Mouse (Mus musculus) intestine, embryonic 14.5 days (tissue): Measurements from ENCODE around the gene Xpo4. TPM values are rescaled to one million over a fixed set of nuclear protein-coding genes. Genes with fewer than 3 reads are reported as not detected.
"Not testable (repeated sequence)": the region's sequence is repeated elsewhere in the genome, so short reads cannot be mapped to it uniquely, and the experiment has no call there.

Experiments
- ATAC-seq: fragments of 200-750 bp; cut with Nextera tagmentation; replicated peaks from 2 replicates; pipeline ENCODE4 v1.8.0; 2017; ENCODE audit warnings: low read depth, moderate number of reproducible peaks, moderate TSS enrichment, moderate library complexity; ENCODE audit not compliant: low FRiP score, low TSS enrichment
- DNase-seq: peaks from one replicate; pipeline ENCODE4 v3.0.0-alpha.2; 2018; ENCODE audit warnings: low spot score
- H3K27ac ChIP-seq: fragments of 300-500 bp; sonication (generic); 2 replicates; pipeline ENCODE4 v1.5.1; 2014; ENCODE audit warnings: low read depth, mild to moderate bottlenecking, control low read depth
- H3K27me3 ChIP-seq: fragments of 300-500 bp; sonication (generic); replicated peaks from 2 replicates; pipeline ENCODE4 v1.6.1; 2014; ENCODE audit warnings: low read length, control low read depth; ENCODE audit not compliant: control insufficient read depth, insufficient read depth
- H3K36me3 ChIP-seq: fragments of 300-500 bp; sonication (generic); 2 replicates; pipeline ENCODE4 v1.6.1; 2014; ENCODE audit warnings: low read length, control low read depth; ENCODE audit not compliant: control insufficient read depth, insufficient read depth
- H3K4me1 ChIP-seq: fragments of 300-500 bp; sonication (generic); replicated peaks from 2 replicates; pipeline ENCODE4 v1.6.1; 2014; ENCODE audit warnings: low read length, control low read depth, mixed read lengths; ENCODE audit not compliant: control insufficient read depth, insufficient read depth
- H3K4me2 ChIP-seq: fragments of 300-500 bp; sonication (generic); 2 replicates; pipeline ENCODE4 v1.6.1; 2014; ENCODE audit warnings: low read length
- H3K4me3 ChIP-seq: fragments of 300-500 bp; sonication (generic); 2 replicates; pipeline ENCODE4 v1.5.1; 2014; ENCODE audit warnings: low read depth, low read length, control low read depth, mixed read lengths
- H3K9ac ChIP-seq: fragments of 300-500 bp; sonication (generic); 2 replicates; pipeline ENCODE4 v1.6.1; 2014; ENCODE audit warnings: mild to moderate bottlenecking, low read length
- H3K9me3 ChIP-seq: fragments of 300-500 bp; sonication (generic); 2 replicates; pipeline ENCODE4 v1.6.1; 2016; ENCODE audit warnings: low read length, control low read depth; ENCODE audit not compliant: control insufficient read depth
- WGBS: fragments of 180-500 bp; shearing (Covaris S2); extraction: QIAGEN DNeasy Blood & Tissue Kit; methylation state at CpG from one replicate; pipeline ENCODE4 v1.1.7; 2014; 5-methylcytosine and 5-hydroxymethylcytosine counted together
- polyA plus RNA-seq: library from polyadenylated mRNA; unstranded; fragments of >200 nt; fragmentation: Nextera tagmentation; extraction: Ambion mirVana; gene quantifications from 2 replicates; pipeline ENCODE4 v1.2.1, GENCODE M21; 2014

Xpo4 gene
- polyA plus RNA-seq, 1 experiment from 2014 or later: 34.9 TPM

GRCm38 (mm10) chr14:57665628-57665950, 359 bp upstream of the Xpo4 start:
- 6% methylated on average over 10 of the region's 10 CpGs for WGBS
- Histone ChIP-seq H3K4me1 (peaks cover 9% of the 10 kb centered on the region; the same call in 1 of the 2 replicates), H3K9ac (peak overlapping the region; percentile 81), H3K36me3 (no peaks in the 10 kb centered on the region), H3K27ac (peak overlapping the region; percentile 91), H3K9me3 (no peaks in the 10 kb centered on the region), H3K4me2 (peak overlapping the region; percentile 91), H3K4me3 (peak overlapping the region; percentile 80), H3K27me3 (no peaks in the 10 kb centered on the region)
- ATAC-seq (no peak), DNase-seq (no peak)

GRCm38 (mm10) chr14:57664311-57664821, 864 bp downstream of the Xpo4 start:
- ATAC-seq: peak; percentile 43
- Histone ChIP-seq H3K27ac (peak overlapping the region; percentile 91), H3K9ac (peak overlapping the region; percentile 81), H3K27me3 (no peaks in the 10 kb centered on the region), H3K4me2 (peak overlapping the region; percentile 80), H3K4me3 (peak overlapping the region; percentile 80), H3K36me3 (no peaks in the 10 kb centered on the region), H3K9me3 (no peaks in the 10 kb centered on the region), H3K4me1 (peaks cover 9% of the 10 kb centered on the region; the same call in 1 of the 2 replicates)
- no peak for DNase-seq
- under 1% methylated on average over 19 of the region's 19 CpGs for WGBS

GRCm38 (mm10) chr14:57663630-57664029, 1.6 kb downstream of the Xpo4 start:
- Histone ChIP-seq H3K27ac (no peak overlapping the region), H3K36me3 (no peaks in the 10 kb centered on the region), H3K9me3 (no peaks in the 10 kb centered on the region), H3K4me3 (peak overlapping the region; percentile 80), H3K9ac (peak overlapping the region; percentile 81; the same call in 1 of the 2 replicates), H3K4me2 (peak overlapping the region; percentile 80), H3K27me3 (no peaks in the 10 kb centered on the region), H3K4me1 (peaks cover 9% of the 10 kb centered on the region; the same call in 1 of the 2 replicates)
- ATAC-seq: no peak
- 41% methylated on average over 1 of the region's 1 CpGs for WGBS
- no peak for DNase-seq

- H3K27ac ChIP-seq: no peak overlapping the region
- no peaks in the 10 kb centered on the region for H3K9me3 ChIP-seq
- no peaks in the 10 kb centered on the region for H3K27me3 ChIP-seq
- DNase-seq: no peak
- H3K36me3 ChIP-seq: no peaks in the 10 kb centered on the region
- no peak for ATAC-seq
- H3K4me1 ChIP-seq: 0 out of 2 replicates have a peak, but pooled peaks cover 4% of the 10 kb centered on the region
- H3K4me3 ChIP-seq: no peak overlapping the region
- H3K4me2 ChIP-seq: no peak overlapping the region
- no peak overlapping the region for H3K9ac ChIP-seq
- 96% methylated on average over 4 of the region's 4 CpGs for whole genome bisulfite sequencing
These were observed 6.9 kb downstream of the Xpo4 start for GRCm38 (mm10) chr14:57658301-57658700.

- no peaks in the 10 kb centered on the region for H3K36me3 ChIP-seq
- ATAC-seq: no peak
- H3K27ac ChIP-seq: no peak overlapping the region
- H3K9me3 ChIP-seq: no peaks in the 10 kb centered on the region
- H3K27me3 ChIP-seq: no peaks in the 10 kb centered on the region
- H3K9ac ChIP-seq: no peak overlapping the region
- no peaks in the 10 kb centered on the region for H3K4me1 ChIP-seq
- H3K4me2 ChIP-seq: no peak overlapping the region
- H3K4me3 ChIP-seq: no peak overlapping the region
- 100% methylated on average over 2 of the region's 2 CpGs for WGBS
- no peak for DNase-seq
These were observed 7.7 kb downstream of the Xpo4 start for GRCm38 (mm10) chr14:57657500-57657899.

GRCm38 (mm10) chr14:57656519-57656918, 8.7 kb downstream of the Xpo4 start:
- H3K4me2 ChIP-seq, H3K27me3 ChIP-seq, H3K36me3 ChIP-seq, ATAC-seq, H3K4me3 ChIP-seq, H3K4me1 ChIP-seq, DNase-seq, H3K9ac ChIP-seq, H3K9me3 ChIP-seq, H3K27ac ChIP-seq: not testable (repeated sequence)
- WGBS: 99% methylated on average over 3 of the region's 3 CpGs

GRCm38 (mm10) chr14:57649501-57649900, 15.7 kb downstream of the Xpo4 start:
- no peaks in the 10 kb centered on the region for H3K27me3 ChIP-seq
- no peak overlapping the region for H3K4me2 ChIP-seq
- H3K36me3 ChIP-seq: peaks cover 3% of the 10 kb centered on the region; the same call in 1 of the 2 replicates
- no peak overlapping the region for H3K27ac ChIP-seq
- no peak overlapping the region for H3K4me3 ChIP-seq
- DNase-seq: no peak
- ATAC-seq: no peak
- H3K4me1 ChIP-seq: no peaks in the 10 kb centered on the region
- H3K9ac ChIP-seq: no peak overlapping the region
- H3K9me3 ChIP-seq: no peaks in the 10 kb centered on the region

- ATAC-seq (no peak), DNase-seq (no peak)
- 79% methylated on average over 4 of the region's 4 CpGs for WGBS
- H3K9me3 ChIP-seq: no peaks in the 10 kb centered on the region
- H3K36me3 ChIP-seq: peaks cover 16% of the 10 kb centered on the region
- no peak overlapping the region for H3K27ac ChIP-seq
- no peak overlapping the region for H3K9ac ChIP-seq
- H3K4me3 ChIP-seq: no peak overlapping the region
- no peaks in the 10 kb centered on the region for H3K4me1 ChIP-seq
- no peak overlapping the region for H3K4me2 ChIP-seq
- H3K27me3 ChIP-seq: no peaks in the 10 kb centered on the region
These were observed 19.1 kb downstream of the Xpo4 start for GRCm38 (mm10) chr14:57646155-57646554.

GRCm38 (mm10) chr14:57639153-57639552, 26.1 kb downstream of the Xpo4 start:
- DNase-seq (no peak), ATAC-seq (no peak)
- no peaks in the 10 kb centered on the region for H3K9me3 ChIP-seq
- no peak overlapping the region for H3K9ac ChIP-seq
- no peaks in the 10 kb centered on the region for H3K4me1 ChIP-seq
- H3K4me2 ChIP-seq: no peak overlapping the region
- peaks cover 18% of the 10 kb centered on the region for H3K36me3 ChIP-seq
- WGBS: 88% methylated on average over 3 of the region's 3 CpGs
- no peak overlapping the region for H3K4me3 ChIP-seq
- H3K27ac ChIP-seq: no peak overlapping the region
- H3K27me3 ChIP-seq: no peaks in the 10 kb centered on the region
